Mouse (Mus musculus) large intestine, adult 2 months (tissue): ENCODE data around the gene Cacnb1. TPM values are rescaled to one million over a fixed set of nuclear protein-coding genes. Genes with fewer than 3 reads are reported as not detected.

Source experiments
- DNase-seq: peaks from one replicate; pipeline ENCODE4 v3.0.0-alpha.2; 2012; ENCODE audit warnings: low read depth, low spot score
- WGBS: fragments of 180-500 bp; shearing (Covaris S2); methylation state at CpG from one replicate; pipeline ENCODE4 v1.1.7; 2018; 5-methylcytosine and 5-hydroxymethylcytosine counted together
- polyA plus RNA-seq: library from polyadenylated mRNA; depleted of rRNA; stranded (reverse); fragments of >200 nt; gene quantifications from 2 replicates; pipeline ENCODE4 v1.2.3, GENCODE M21; 2012

The Cacnb1 gene
- polyA plus RNA-seq, 1 experiment = 3.9 TPM

- DNase-seq = no peak
- 53% methylated on average over 1 of the region's 1 CpGs for WGBS
Measured at GRCm38 (mm10) chr11:97996691-97997090, 26.1 kb downstream of the Cacnb1 start.

- 9% methylated on average over 26 of the region's 26 CpGs for WGBS
- no peak for DNase-seq
Measured at GRCm38 (mm10) chr11:97995564-97996288, 27.1 kb downstream of the Cacnb1 start, which contains the start of gene Arl5c. Gene Arl5c (minus strand): TSS chr11:97996181.

DNA sequence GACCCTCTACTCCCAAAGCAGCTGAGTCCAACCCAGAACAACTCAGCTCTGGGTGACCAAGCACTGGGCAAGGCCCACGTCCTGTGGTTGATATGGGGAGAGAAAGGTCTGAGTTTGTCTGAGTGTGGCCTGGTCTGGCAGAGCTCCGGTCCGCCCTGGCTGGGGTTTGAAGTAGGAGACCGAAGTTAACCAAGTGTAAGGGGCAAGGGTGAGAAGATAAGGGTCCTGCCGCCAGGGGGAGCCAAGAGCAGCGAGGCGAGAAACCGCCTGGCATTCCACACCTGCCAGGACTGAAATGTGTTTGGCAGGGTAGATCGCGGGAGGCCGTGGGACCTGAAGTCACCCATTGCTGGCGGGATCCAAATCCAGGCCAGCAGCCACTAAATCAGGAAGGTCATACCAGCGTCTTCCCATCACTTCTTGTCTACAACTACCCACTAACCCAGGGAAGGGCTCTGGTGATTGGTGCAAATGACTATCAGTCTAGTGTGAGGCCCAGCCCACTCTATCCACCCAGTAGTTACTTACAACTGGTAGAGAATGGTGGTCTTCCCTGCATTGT is 28.2 kb downstream of the Cacnb1 start:
- DNase-seq = peak; percentile 65
- WGBS = 3% methylated on average over 13 of the region's 13 CpGs

- under 1% methylated on average over 26 of the region's 26 CpGs for WGBS
- DNase-seq = no peak
Measured at GRCm38 (mm10) chr11:97988530-97989096, 34.2 kb downstream of the Cacnb1 start.

GRCm38 (mm10) chr11:97987551-97988526 is 35.0 kb downstream of the Cacnb1 start:
- DNase-seq = peak; percentile 70
- under 1% methylated on average over 42 of the region's 42 CpGs for WGBS

DNA sequence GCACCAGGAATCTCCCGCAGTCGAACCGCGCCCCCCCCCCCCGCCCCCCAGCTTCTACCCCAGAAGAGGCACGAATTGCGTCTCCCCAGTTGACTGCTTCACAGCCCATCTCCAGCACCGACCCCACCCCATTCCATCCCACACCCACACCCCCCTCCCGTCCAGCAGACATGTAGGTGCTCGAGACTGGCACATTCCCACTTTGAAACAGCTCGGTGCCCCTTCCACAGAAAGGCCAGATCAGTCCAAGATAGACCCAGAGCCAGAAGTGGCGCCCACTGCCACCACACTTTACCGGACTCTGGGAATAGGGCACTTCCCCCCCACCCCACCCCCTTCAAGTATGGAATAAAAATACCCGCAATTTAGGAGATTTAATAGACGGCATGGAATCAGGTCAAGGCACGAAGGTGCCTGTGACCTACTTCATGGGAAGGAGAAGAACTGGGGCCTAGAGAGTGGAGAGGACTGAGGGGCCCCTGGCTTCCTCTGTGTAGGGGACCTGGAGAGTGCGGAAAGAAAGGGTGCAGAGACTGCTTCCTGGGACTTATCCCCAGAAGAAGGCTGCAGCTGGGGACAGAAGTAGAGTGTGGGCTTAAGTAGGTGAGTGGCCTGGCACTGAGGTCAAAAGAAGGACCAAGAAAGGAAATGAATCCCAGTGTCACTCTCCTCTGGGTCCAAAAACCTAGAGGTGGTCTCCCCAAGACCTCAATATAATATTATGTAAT is 35.9 kb downstream of the Cacnb1 start:
- no peak for DNase-seq
- WGBS = 28% methylated on average over 13 of the region's 17 CpGs

GRCm38 (mm10) chr11:97985727-97986677 is 36.8 kb downstream of the Cacnb1 start, which contains the start of gene Plxdc1:
Gene Plxdc1 (minus strand): TSS chr11:97986444.
- WGBS = 4% methylated on average over 74 of the region's 74 CpGs

GRCm38 (mm10) chr11:97983983-97984382 is 38.9 kb downstream of the Cacnb1 start:
- DNase-seq = no peak
- WGBS = 84% methylated on average over 1 of the region's 1 CpGs

More at GRCm38 (mm10) chr11:97985727-97986677, 36.8 kb downstream of the Cacnb1 start, which contains the start of gene Plxdc1:
- no peak for DNase-seq

GRCm38 (mm10) chr11:97983506-97983905 is 39.3 kb downstream of the Cacnb1 start:
- DNase-seq = no peak
- WGBS = 80% methylated on average over 3 of the region's 3 CpGs

- no peak for DNase-seq
Measured at GRCm38 (mm10) chr11:97982721-97983120, 40.1 kb downstream of the Cacnb1 start.

GRCm38 (mm10) chr11:97980531-97980966 is 42.3 kb downstream of the Cacnb1 start:
- WGBS = 62% methylated on average over 9 of the region's 9 CpGs
- DNase-seq = no peak

More at GRCm38 (mm10) chr11:97982721-97983120, 40.1 kb downstream of the Cacnb1 start:
- WGBS = 87% methylated on average over 9 of the region's 9 CpGs

DNA sequence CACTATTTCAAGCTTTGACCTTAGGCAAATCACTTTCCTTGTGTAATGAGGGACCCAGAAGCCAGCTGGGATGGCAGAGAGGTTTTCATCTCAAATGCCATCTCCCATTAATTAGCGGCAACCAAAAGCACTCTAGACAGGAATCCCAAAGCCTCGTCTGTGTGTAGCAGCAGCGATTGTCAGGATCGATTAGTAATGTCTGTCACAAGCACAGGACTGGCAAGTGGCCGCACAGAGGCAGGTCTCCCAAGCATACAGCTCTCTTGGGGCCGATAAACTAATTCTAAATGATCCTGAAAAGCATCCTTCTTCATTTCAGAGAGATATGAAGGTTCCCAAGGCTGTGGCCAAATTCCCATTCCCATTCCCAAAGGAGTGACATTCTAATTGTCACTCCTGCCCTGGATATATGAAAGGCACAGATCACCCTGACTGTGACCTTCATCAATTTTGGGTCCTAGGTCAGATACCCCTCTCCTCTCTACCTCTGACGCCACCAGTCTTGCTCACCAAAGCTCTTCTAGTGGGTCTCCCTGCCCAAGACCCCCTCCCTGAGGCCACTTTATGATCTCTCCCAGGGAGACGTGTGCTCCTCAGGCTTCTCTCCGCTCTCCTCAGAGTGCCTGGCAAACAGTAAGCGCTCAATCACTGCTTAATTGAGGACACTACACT is 42.9 kb downstream of the Cacnb1 start:
- no peak for DNase-seq
- 71% methylated on average over 10 of the region's 10 CpGs for WGBS

DNA sequence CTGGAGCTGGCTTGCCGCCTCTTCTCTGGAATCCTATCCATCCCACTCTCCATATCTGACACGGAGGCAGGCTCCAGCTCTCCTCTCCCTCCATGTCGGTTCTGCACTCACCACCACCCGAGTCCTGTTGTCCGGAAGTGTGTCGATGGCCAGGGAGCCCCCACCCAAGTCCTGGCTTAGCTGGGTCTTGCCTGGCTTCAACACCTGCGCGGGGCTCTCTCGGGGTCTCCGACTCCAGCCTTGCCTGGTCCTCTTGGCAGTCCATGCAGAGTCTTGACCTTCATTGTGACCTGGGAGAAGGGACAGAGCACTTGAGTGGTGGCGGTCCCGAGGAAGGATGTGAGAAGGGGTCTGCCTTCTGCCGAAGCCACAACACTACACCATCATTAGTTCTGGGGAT is 44.4 kb downstream of the Cacnb1 start:
- 84% methylated on average over 13 of the region's 13 CpGs for WGBS
- no peak for DNase-seq

DNA sequence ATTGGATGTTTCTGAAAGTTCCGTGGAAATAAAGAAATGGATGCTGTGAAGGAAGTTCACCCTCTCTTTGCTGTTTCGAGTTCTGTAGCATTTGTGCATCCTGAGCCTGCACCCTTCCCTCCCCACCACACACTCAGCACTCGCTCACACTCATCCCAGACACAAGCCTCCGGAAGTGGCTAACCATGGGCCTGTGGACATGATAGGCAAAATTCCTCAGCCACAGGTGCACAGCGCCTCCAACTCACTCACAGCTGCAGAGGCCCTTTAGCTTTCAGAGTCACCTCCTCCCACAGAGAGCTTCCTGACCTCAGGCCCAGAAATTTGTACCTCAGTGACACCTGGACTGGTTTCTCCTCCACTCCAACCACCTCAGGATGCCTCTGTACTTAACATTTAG is 45.0 kb downstream of the Cacnb1 start:
- no peak for DNase-seq
- WGBS = 74% methylated on average over 5 of the region's 5 CpGs

DNA sequence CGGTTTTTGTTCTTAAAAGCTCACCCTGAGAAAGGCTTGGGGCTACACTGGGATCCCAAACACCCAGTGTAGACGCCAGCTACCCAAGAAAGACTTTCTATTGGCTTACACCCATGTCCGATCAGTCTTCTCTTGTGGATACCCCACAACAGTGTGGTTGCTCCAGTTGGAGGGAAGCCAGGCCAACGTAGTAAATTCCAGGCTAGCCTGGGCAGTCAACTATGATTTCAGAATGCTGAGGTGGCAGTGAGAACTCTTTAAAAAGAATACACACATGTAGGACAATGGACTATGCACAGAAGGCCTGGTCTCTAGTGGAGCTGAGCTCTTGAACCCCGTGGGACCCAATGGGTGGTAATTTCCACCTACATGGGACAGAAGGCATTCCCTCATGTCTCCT is 48.1 kb downstream of the Cacnb1 start:
- DNase-seq = no peak
- WGBS = 73% methylated on average over 5 of the region's 5 CpGs

DNA sequence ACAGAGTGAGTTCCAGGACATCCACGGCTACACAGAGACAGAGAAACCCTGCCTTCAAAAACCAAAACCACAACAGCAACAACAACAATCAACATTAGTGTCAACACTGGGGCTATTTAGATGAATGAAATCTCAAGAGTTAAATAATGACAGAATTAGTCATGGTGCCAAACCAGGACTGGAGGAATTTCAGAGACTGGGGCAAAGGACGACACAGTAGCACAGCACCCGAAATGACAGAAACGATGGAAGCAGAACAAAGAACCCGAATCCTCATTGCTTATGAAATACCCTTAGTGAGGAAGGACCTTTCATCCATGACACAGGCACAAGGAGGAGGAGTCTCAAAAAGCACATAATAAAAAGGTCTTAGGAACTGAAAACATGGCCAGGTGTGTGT is 48.7 kb downstream of the Cacnb1 start:
- no peak for DNase-seq
- 85% methylated on average over 5 of the region's 5 CpGs for WGBS

DNA sequence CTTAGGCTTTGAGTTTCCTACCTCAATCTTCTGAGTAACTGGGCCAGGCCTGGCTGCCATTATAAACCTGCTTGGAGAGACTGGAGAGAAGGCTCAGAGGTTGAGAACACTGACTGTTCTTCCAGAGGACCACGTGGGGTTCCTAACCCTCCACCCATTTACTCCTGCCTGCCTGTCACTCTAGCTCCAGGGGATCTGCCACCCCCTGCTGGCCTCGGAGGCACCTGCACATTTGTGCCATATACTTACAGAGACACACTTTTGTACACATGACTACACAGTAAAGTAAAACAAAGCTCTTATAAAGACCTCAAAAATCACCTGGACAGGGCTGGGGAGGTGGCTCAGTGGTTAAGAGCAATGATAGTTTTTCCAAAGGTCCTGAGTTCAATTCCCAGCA is 50.4 kb downstream of the Cacnb1 start:
- DNase-seq = no peak
- WGBS = 80% methylated on average over 2 of the region's 2 CpGs
